Mouse (Mus musculus): ENCODE measurements around the gene Pfn3. TPM values are rescaled to one million over a fixed set of nuclear protein-coding genes. Genes with fewer than 3 reads are reported as not detected.

Gene Pfn3
- polyA plus RNA-seq, 1 experiment from 2014 or later = not detected

- no peaks in the 10 kb centered on the region for H3K36me3 ChIP-seq (replicated peaks)
- no peak overlapping the region for H3K4me3 ChIP-seq (replicated peaks)
- no peaks in the 10 kb centered on the region for H3K9me3 ChIP-seq
- no peak overlapping the region for H3K4me2 ChIP-seq
- H3K27me3 ChIP-seq = peaks cover 74% of the 10 kb centered on the region
- peaks cover 4% of the 10 kb centered on the region; the same call in 1 of the 2 replicates for H3K4me1 ChIP-seq
- WGBS = 73% methylated on average over 2 of the region's 2 CpGs
- no peak overlapping the region for H3K27ac ChIP-seq
- no peak for ATAC-seq (ENCODE audit: low FRiP score)
- no peak overlapping the region for H3K9ac ChIP-seq
Measured at GRCm38 (mm10) chr13:55375877-55376276, 39.2 kb downstream of the Pfn3 start.

- Histone ChIP-seq H3K27me3 (peaks cover 72% of the 10 kb centered on the region), H3K4me1 (peaks cover 3% of the 10 kb centered on the region; the same call in 1 of the 2 replicates), H3K4me3 (replicated peaks) (no peak overlapping the region), H3K27ac (no peak overlapping the region), H3K4me2 (no peak overlapping the region), H3K9ac (no peak overlapping the region), H3K9me3 (no peaks in the 10 kb centered on the region), H3K36me3 (replicated peaks) (no peaks in the 10 kb centered on the region)
- WGBS = 68% methylated on average over 6 of the region's 6 CpGs
- no peak for ATAC-seq (ENCODE audit: low FRiP score)
Measured at GRCm38 (mm10) chr13:55374206-55374924, 40.7 kb downstream of the Pfn3 start.

- Histone ChIP-seq H3K9me3 (no peaks in the 10 kb centered on the region), H3K4me3 (replicated peaks) (no peak overlapping the region), H3K36me3 (replicated peaks) (no peaks in the 10 kb centered on the region), H3K27me3 (peaks cover 58% of the 10 kb centered on the region), H3K27ac (no peak overlapping the region), H3K4me1 (no peaks in the 10 kb centered on the region), H3K9ac (no peak overlapping the region), H3K4me2 (no peak overlapping the region)
- whole genome bisulfite sequencing = 53% methylated on average over 5 of the region's 5 CpGs
- ATAC-seq (ENCODE audit: low FRiP score) = no peak
Measured at GRCm38 (mm10) chr13:55371740-55372139, 43.3 kb downstream of the Pfn3 start.

GRCm38 (mm10) chr13:55371007-55371681, 43.9 kb downstream of the Pfn3 start:
- WGBS = 76% methylated on average over 8 of the region's 8 CpGs
- peaks cover 54% of the 10 kb centered on the region for H3K27me3 ChIP-seq
- H3K4me1 ChIP-seq = no peaks in the 10 kb centered on the region
- no peak overlapping the region for H3K4me2 ChIP-seq
- no peaks in the 10 kb centered on the region for H3K36me3 ChIP-seq (replicated peaks)
- no peaks in the 10 kb centered on the region for H3K9me3 ChIP-seq
- H3K9ac ChIP-seq = no peak overlapping the region
- H3K27ac ChIP-seq = no peak overlapping the region
- ATAC-seq (ENCODE audit: low FRiP score) = no peak
- no peak overlapping the region for H3K4me3 ChIP-seq (replicated peaks)

GRCm38 (mm10) chr13:55370234-55370633, 44.8 kb downstream of the Pfn3 start:
- Histone ChIP-seq H3K4me2 (no peak overlapping the region), H3K27me3 (peaks cover 56% of the 10 kb centered on the region), H3K4me1 (no peaks in the 10 kb centered on the region), H3K36me3 (replicated peaks) (no peaks in the 10 kb centered on the region), H3K9ac (no peak overlapping the region), H3K9me3 (no peaks in the 10 kb centered on the region), H3K4me3 (replicated peaks) (no peak overlapping the region), H3K27ac (no peak overlapping the region)
- no peak for ATAC-seq (ENCODE audit: low FRiP score)
- 75% methylated on average over 3 of the region's 3 CpGs for WGBS

GRCm38 (mm10) chr13:55369531-55370114, 45.4 kb downstream of the Pfn3 start, which contains the start of gene Rgs14:
Rgs14 (plus strand) TSS chr13:55369732.
- H3K9me3 ChIP-seq = no peaks in the 10 kb centered on the region
- no peak within 1 kb of the TSS for H3K27ac ChIP-seq
- no peak within 1 kb of the TSS for H3K4me3 ChIP-seq (replicated peaks)
- H3K27me3 ChIP-seq = peaks cover 51% of the 10 kb centered on the region
- no peaks in the 10 kb centered on the region for H3K36me3 ChIP-seq (replicated peaks)
- H3K9ac ChIP-seq = no peak within 1 kb of the TSS
- H3K4me2 ChIP-seq = no peak within 1 kb of the TSS
- no peak for ATAC-seq (ENCODE audit: low FRiP score)
- H3K4me1 ChIP-seq = no peaks in the 10 kb centered on the region
- 62% methylated on average over 13 of the region's 13 CpGs for WGBS

GRCm38 (mm10) chr13:55368401-55368800, 46.6 kb downstream of the Pfn3 start:
- peaks cover 40% of the 10 kb centered on the region for H3K27me3 ChIP-seq
- H3K9ac ChIP-seq = no peak overlapping the region
- 83% methylated on average over 7 of the region's 7 CpGs for WGBS
- H3K4me3 ChIP-seq (replicated peaks) = no peak overlapping the region
- H3K9me3 ChIP-seq = no peaks in the 10 kb centered on the region
- H3K4me2 ChIP-seq = no peak overlapping the region
- no peak overlapping the region for H3K27ac ChIP-seq
- ATAC-seq (ENCODE audit: low FRiP score) = no peak
- H3K36me3 ChIP-seq (replicated peaks) = no peaks in the 10 kb centered on the region
- no peaks in the 10 kb centered on the region for H3K4me1 ChIP-seq

Small RNAs within 50 kb of the gene (microRNA-seq; reads per million reads assigned to microRNA genes)
- 0.73 reads per million for gene Mir6943

Other genes with a start within 250 kb of the Pfn3 start
- gene Nsd1, start 205.4 kb downstream of the Pfn3 start, polyA plus RNA-seq (2016; fragmentation: Nextera tagmentation; extraction: Ambion mirVana) = 83.4 and 83.6 TPM in 2 replicates
- 316 and 328 TPM in 2 replicates for gene Prelid1, start 94.7 kb downstream of the Pfn3 start, polyA plus RNA-seq (2016; fragmentation: Nextera tagmentation; extraction: Ambion mirVana)
- 96.9 and 97.7 TPM in 2 replicates for gene Rab24, start 93.3 kb downstream of the Pfn3 start, polyA plus RNA-seq (2016; fragmentation: Nextera tagmentation; extraction: Ambion mirVana)
- 35.5 and 39.1 TPM in 2 replicates for gene Mxd3, start 85.4 kb downstream of the Pfn3 start, polyA plus RNA-seq (2016; fragmentation: Nextera tagmentation; extraction: Ambion mirVana)
- 82.7 TPM in 2 replicates for gene Lman2, start 52.4 kb downstream of the Pfn3 start, polyA plus RNA-seq (2016; fragmentation: Nextera tagmentation; extraction: Ambion mirVana)
- 0.64 TPM in 1 of 2 replicates, not detected in the other for gene Rgs14, start 45.5 kb downstream of the Pfn3 start, polyA plus RNA-seq (2016; fragmentation: Nextera tagmentation; extraction: Ambion mirVana)
- gene Slc34a1, start 17.0 kb downstream of the Pfn3 start, polyA plus RNA-seq (2016; fragmentation: Nextera tagmentation; extraction: Ambion mirVana) = not detected in 2 replicates
- not detected in 2 replicates for gene F12, start 11.6 kb upstream of the Pfn3 start, polyA plus RNA-seq (2016; fragmentation: Nextera tagmentation; extraction: Ambion mirVana)
- 54.2 and 58.1 TPM in 2 replicates for gene Grk6, start 29.8 kb upstream of the Pfn3 start, polyA plus RNA-seq (2016; fragmentation: Nextera tagmentation; extraction: Ambion mirVana)
- 1.7 and 2.7 TPM in 2 replicates for gene Prr7, start 49.0 kb upstream of the Pfn3 start, polyA plus RNA-seq (2016; fragmentation: Nextera tagmentation; extraction: Ambion mirVana)
- gene Dbn1, start 72.9 kb upstream of the Pfn3 start, polyA plus RNA-seq (2016; fragmentation: Nextera tagmentation; extraction: Ambion mirVana) = 591 and 654 TPM in 2 replicates
- 139 and 147 TPM in 2 replicates for gene Pdlim7, start 98.4 kb upstream of the Pfn3 start, polyA plus RNA-seq (2016; fragmentation: Nextera tagmentation; extraction: Ambion mirVana)
- gene Dok3, start 114.1 kb upstream of the Pfn3 start, polyA plus RNA-seq (2016; fragmentation: Nextera tagmentation; extraction: Ambion mirVana) = 3.3 and 3.7 TPM in 2 replicates
- 69.9 and 73.3 TPM in 2 replicates for gene Ddx41, start 121.4 kb upstream of the Pfn3 start, polyA plus RNA-seq (2016; fragmentation: Nextera tagmentation; extraction: Ambion mirVana)
- 61.6 and 64.7 TPM in 2 replicates for gene Fam193b, start 155.9 kb upstream of the Pfn3 start, polyA plus RNA-seq (2016; fragmentation: Nextera tagmentation; extraction: Ambion mirVana)
- gene Tmed9, start 158.5 kb upstream of the Pfn3 start, polyA plus RNA-seq (2016; fragmentation: Nextera tagmentation; extraction: Ambion mirVana) = 115 and 118 TPM in 2 replicates
- 31.4 and 31.7 TPM in 2 replicates for gene B4galt7, start 184.7 kb upstream of the Pfn3 start, polyA plus RNA-seq (2016; fragmentation: Nextera tagmentation; extraction: Ambion mirVana)
- gene Caml, start 207.8 kb upstream of the Pfn3 start, polyA plus RNA-seq (2016; fragmentation: Nextera tagmentation; extraction: Ambion mirVana) = 68.1 and 73.2 TPM in 2 replicates
- 47.4 and 52.4 TPM in 2 replicates for gene Ddx46, start 219.8 kb upstream of the Pfn3 start, polyA plus RNA-seq (2016; fragmentation: Nextera tagmentation; extraction: Ambion mirVana)